Mouse (Mus musculus): ENCODE measurements around the gene Irf2bp2. TPM values are rescaled to one million over a fixed set of nuclear protein-coding genes. Genes with fewer than 3 reads are reported as not detected.

Irf2bp2 gene
- polyA plus RNA-seq, 1 experiment from 2014 or later, result 4.5 TPM

- DNase-seq (ENCODE audit: low spot score) (no peak), ATAC-seq (replicated peaks; ENCODE audit: low FRiP score) (no peak)
- Histone ChIP-seq H3K9me3 (ENCODE audit: control insufficient read depth, low read length) (no peaks in the 10 kb centered on the region), H3K36me3 (ENCODE audit: control insufficient read depth, insufficient read depth, low read length) (no peaks in the 10 kb centered on the region), H3K27me3 (ENCODE audit: control insufficient read depth, insufficient read depth, low read length) (no peaks in the 10 kb centered on the region), H3K27ac (ENCODE audit: low read depth, low read length) (no peak overlapping the region), H3K4me2 (ENCODE audit: low read depth, low read length, severe bottlenecking) (no peak overlapping the region), H3K9ac (ENCODE audit: low read length) (no peak overlapping the region), H3K4me1 (replicated peaks; ENCODE audit: control insufficient read depth, insufficient read depth, low read length) (peaks cover 34% of the 10 kb centered on the region), H3K4me3 (ENCODE audit: low read depth, low read length) (no peak overlapping the region)
- WGBS, result 87% methylated on average over 4 of the region's 4 CpGs
Measured at GRCm38 (mm10) chr8:126599297-126599696, 5.5 kb upstream of the Irf2bp2 start.

GRCm38 (mm10) chr8:126598218-126598617 is 4.4 kb upstream of the Irf2bp2 start:
- no peaks in the 10 kb centered on the region for H3K27me3 ChIP-seq (ENCODE audit: control insufficient read depth, insufficient read depth, low read length)

GRCm38 (mm10) chr8:126596721-126597120 is 2.9 kb upstream of the Irf2bp2 start:
- peaks cover 26% of the 10 kb centered on the region for H3K4me1 ChIP-seq (replicated peaks; ENCODE audit: control insufficient read depth, insufficient read depth, low read length)
- no peaks in the 10 kb centered on the region for H3K36me3 ChIP-seq (ENCODE audit: control insufficient read depth, insufficient read depth, low read length)
- no peaks in the 10 kb centered on the region for H3K9me3 ChIP-seq (ENCODE audit: control insufficient read depth, low read length)
- H3K9ac ChIP-seq (ENCODE audit: low read length), result no peak overlapping the region; the same call in 1 of the 2 replicates
- WGBS, result 84% methylated on average over 5 of the region's 5 CpGs
- ATAC-seq (replicated peaks; ENCODE audit: low FRiP score) (no peak), DNase-seq (ENCODE audit: low spot score) (no peak)
- H3K4me3 ChIP-seq (ENCODE audit: low read depth, low read length), result no peak overlapping the region
- no peaks in the 10 kb centered on the region for H3K27me3 ChIP-seq (ENCODE audit: control insufficient read depth, insufficient read depth, low read length)
- peak overlapping the region; percentile 57; the same call in 1 of the 2 replicates for H3K4me2 ChIP-seq (ENCODE audit: low read depth, low read length, severe bottlenecking)
- H3K27ac ChIP-seq (ENCODE audit: low read depth, low read length), result peak overlapping the region; percentile 48; the same call in 1 of the 2 replicates

More at GRCm38 (mm10) chr8:126598218-126598617, 4.4 kb upstream of the Irf2bp2 start:
- Histone ChIP-seq H3K4me3 (ENCODE audit: low read depth, low read length) (no peak overlapping the region), H3K27ac (ENCODE audit: low read depth, low read length) (no peak overlapping the region), H3K36me3 (ENCODE audit: control insufficient read depth, insufficient read depth, low read length) (no peaks in the 10 kb centered on the region), H3K9me3 (ENCODE audit: control insufficient read depth, low read length) (no peaks in the 10 kb centered on the region), H3K4me2 (ENCODE audit: low read depth, low read length, severe bottlenecking) (no peak overlapping the region), H3K4me1 (replicated peaks; ENCODE audit: control insufficient read depth, insufficient read depth, low read length) (peaks cover 31% of the 10 kb centered on the region), H3K9ac (ENCODE audit: low read length) (no peak overlapping the region)
- WGBS, result 64% methylated on average over 12 of the region's 12 CpGs
- DNase-seq (ENCODE audit: low spot score) (no peak), ATAC-seq (replicated peaks; ENCODE audit: low FRiP score) (no peak)

- 20% methylated on average over 12 of the region's 12 CpGs for WGBS
Measured at GRCm38 (mm10) chr8:126596097-126596634, 2.4 kb upstream of the Irf2bp2 start.

GRCm38 (mm10) chr8:126595204-126596061 is 1.6 kb upstream of the Irf2bp2 start:
- ATAC-seq (replicated peaks; ENCODE audit: low FRiP score) (no peak), DNase-seq (ENCODE audit: low spot score) (peak; percentile 66)
- no peaks in the 10 kb centered on the region for H3K9me3 ChIP-seq (ENCODE audit: control insufficient read depth, low read length)
- WGBS, result 24% methylated on average over 16 of the region's 16 CpGs
- peaks cover 25% of the 10 kb centered on the region for H3K4me1 ChIP-seq (replicated peaks; ENCODE audit: control insufficient read depth, insufficient read depth, low read length)
- peak overlapping the region; percentile 92 for H3K9ac ChIP-seq (ENCODE audit: low read length)
- H3K4me2 ChIP-seq (ENCODE audit: low read depth, low read length, severe bottlenecking), result peak overlapping the region; percentile 57
- peak overlapping the region; percentile 72 for H3K4me3 ChIP-seq (ENCODE audit: low read depth, low read length)
- no peaks in the 10 kb centered on the region for H3K27me3 ChIP-seq (ENCODE audit: control insufficient read depth, insufficient read depth, low read length)
- H3K27ac ChIP-seq (ENCODE audit: low read depth, low read length), result peak overlapping the region; percentile 80
- H3K36me3 ChIP-seq (ENCODE audit: control insufficient read depth, insufficient read depth, low read length), result no peaks in the 10 kb centered on the region; the same call in 1 of the 2 replicates

More at GRCm38 (mm10) chr8:126596097-126596634, 2.4 kb upstream of the Irf2bp2 start:
- Histone ChIP-seq H3K4me1 (replicated peaks; ENCODE audit: control insufficient read depth, insufficient read depth, low read length) (peaks cover 26% of the 10 kb centered on the region), H3K4me2 (ENCODE audit: low read depth, low read length, severe bottlenecking) (peak overlapping the region; percentile 57; the same call in 1 of the 2 replicates), H3K9me3 (ENCODE audit: control insufficient read depth, low read length) (no peaks in the 10 kb centered on the region), H3K27ac (ENCODE audit: low read depth, low read length) (peak overlapping the region; percentile 80), H3K4me3 (ENCODE audit: low read depth, low read length) (no peak overlapping the region), H3K27me3 (ENCODE audit: control insufficient read depth, insufficient read depth, low read length) (no peaks in the 10 kb centered on the region), H3K36me3 (ENCODE audit: control insufficient read depth, insufficient read depth, low read length) (no peaks in the 10 kb centered on the region; the same call in 1 of the 2 replicates), H3K9ac (ENCODE audit: low read length) (peak overlapping the region; percentile 35)
- DNase-seq (ENCODE audit: low spot score) (peak; percentile 81), ATAC-seq (replicated peaks; ENCODE audit: low FRiP score) (no peak)

- peaks cover 32% of the 10 kb centered on the region for H3K4me1 ChIP-seq (replicated peaks; ENCODE audit: control insufficient read depth, insufficient read depth, low read length)
- 1% methylated on average over 48 of the region's 48 CpGs for WGBS
- H3K27ac ChIP-seq (ENCODE audit: low read depth, low read length), result peak overlapping the region; percentile 80
Measured at GRCm38 (mm10) chr8:126594481-126595000, 755 bp upstream of the Irf2bp2 start.

GRCm38 (mm10) chr8:126592771-126593571 is 815 bp downstream of the Irf2bp2 start:
- ATAC-seq (replicated peaks; ENCODE audit: low FRiP score), result no peak
- H3K4me1 ChIP-seq (replicated peaks; ENCODE audit: control insufficient read depth, insufficient read depth, low read length), result peaks cover 41% of the 10 kb centered on the region

More at GRCm38 (mm10) chr8:126594481-126595000, 755 bp upstream of the Irf2bp2 start:
- H3K4me3 ChIP-seq (ENCODE audit: low read depth, low read length), result peak overlapping the region; percentile 72
- no peaks in the 10 kb centered on the region for H3K27me3 ChIP-seq (ENCODE audit: control insufficient read depth, insufficient read depth, low read length)
- ATAC-seq (replicated peaks; ENCODE audit: low FRiP score), result peak; percentile 87
- H3K4me2 ChIP-seq (ENCODE audit: low read depth, low read length, severe bottlenecking), result peak overlapping the region; percentile 57
- peak overlapping the region; percentile 92 for H3K9ac ChIP-seq (ENCODE audit: low read length)
- DNase-seq (ENCODE audit: low spot score), result peak; percentile 99
- H3K9me3 ChIP-seq (ENCODE audit: control insufficient read depth, low read length), result no peaks in the 10 kb centered on the region
- H3K36me3 ChIP-seq (ENCODE audit: control insufficient read depth, insufficient read depth, low read length), result no peaks in the 10 kb centered on the region; the same call in 1 of the 2 replicates

GRCm38 (mm10) chr8:126592381-126592770 is 1.4 kb downstream of the Irf2bp2 start:
- Histone ChIP-seq H3K27me3 (ENCODE audit: control insufficient read depth, insufficient read depth, low read length) (no peaks in the 10 kb centered on the region), H3K4me3 (ENCODE audit: low read depth, low read length) (peak overlapping the region; percentile 72), H3K9me3 (ENCODE audit: control insufficient read depth, low read length) (no peaks in the 10 kb centered on the region), H3K36me3 (ENCODE audit: control insufficient read depth, insufficient read depth, low read length) (no peaks in the 10 kb centered on the region; the same call in 1 of the 2 replicates), H3K9ac (ENCODE audit: low read length) (peak overlapping the region; percentile 92), H3K4me1 (replicated peaks; ENCODE audit: control insufficient read depth, insufficient read depth, low read length) (peaks cover 45% of the 10 kb centered on the region), H3K4me2 (ENCODE audit: low read depth, low read length, severe bottlenecking) (peak overlapping the region; percentile 97), H3K27ac (ENCODE audit: low read depth, low read length) (peak overlapping the region; percentile 80)
- no peak for ATAC-seq (replicated peaks; ENCODE audit: low FRiP score)
- peak; percentile 74 for DNase-seq (ENCODE audit: low spot score)
- 1% methylated on average over 41 of the region's 45 CpGs for WGBS

More at GRCm38 (mm10) chr8:126592771-126593571, 815 bp downstream of the Irf2bp2 start:
- no peaks in the 10 kb centered on the region for H3K9me3 ChIP-seq (ENCODE audit: control insufficient read depth, low read length)
- DNase-seq (ENCODE audit: low spot score), result peak; percentile 83
- no peaks in the 10 kb centered on the region for H3K27me3 ChIP-seq (ENCODE audit: control insufficient read depth, insufficient read depth, low read length)
- WGBS, result under 1% methylated on average over 92 of the region's 113 CpGs
- H3K9ac ChIP-seq (ENCODE audit: low read length), result peak overlapping the region; percentile 92
- no peaks in the 10 kb centered on the region; the same call in 1 of the 2 replicates for H3K36me3 ChIP-seq (ENCODE audit: control insufficient read depth, insufficient read depth, low read length)
- H3K27ac ChIP-seq (ENCODE audit: low read depth, low read length), result peak overlapping the region; percentile 80
- peak overlapping the region; percentile 97 for H3K4me2 ChIP-seq (ENCODE audit: low read depth, low read length, severe bottlenecking)
- H3K4me3 ChIP-seq (ENCODE audit: low read depth, low read length), result peak overlapping the region; percentile 72
